Mouse (Mus musculus): ENCODE data around the gene Nxph1. TPM values are rescaled to one million over a fixed set of nuclear protein-coding genes. Genes with fewer than 3 reads are reported as not detected.

Nxph1 gene
- polyA plus RNA-seq, 1 experiment, result 0.07 TPM

GRCm38 (mm10) chr6:9027146-9027545 is 78.9 kb downstream of the Nxph1 start:
- 66% methylated on average over 4 of the region's 4 CpGs for WGBS
- Histone ChIP-seq H3K27me3 (ENCODE audit: control insufficient read depth, insufficient read depth, low read length) (no peaks in the 10 kb centered on the region), H3K4me3 (ENCODE audit: extremely low read depth, insufficient read depth, insufficient read length) (no peak overlapping the region), H3K27ac (ENCODE audit: insufficient read depth, low read length) (no peak overlapping the region), H3K4me1 (ENCODE audit: control insufficient read depth, insufficient read depth, insufficient read length) (no peaks in the 10 kb centered on the region), H3K36me3 (ENCODE audit: control insufficient read depth, insufficient read depth, low read length) (no peaks in the 10 kb centered on the region)
- DNase-seq (ENCODE audit: low read depth in 1 of 2, low spot score in 2 of 2), result no peak
- TF ChIP-seq POLR2A (IDR thresholded peaks at IDR 0.05; ENCODE audit: low read depth, low read length), result no peak
- TF ChIP-seq CTCF (IDR thresholded peaks at IDR 0.05; ENCODE audit: extremely low read depth, insufficient read depth, insufficient read length, insufficient replicate concordance), result no peak

GRCm38 (mm10) chr6:9028501-9028900 is 80.3 kb downstream of the Nxph1 start:
- Histone ChIP-seq H3K27ac (ENCODE audit: insufficient read depth, low read length) (no peak overlapping the region), H3K27me3 (ENCODE audit: control insufficient read depth, insufficient read depth, low read length) (no peaks in the 10 kb centered on the region), H3K4me3 (ENCODE audit: extremely low read depth, insufficient read depth, insufficient read length) (no peak overlapping the region), H3K4me1 (ENCODE audit: control insufficient read depth, insufficient read depth, insufficient read length) (no peaks in the 10 kb centered on the region), H3K36me3 (ENCODE audit: control insufficient read depth, insufficient read depth, low read length) (no peaks in the 10 kb centered on the region)
- DNase-seq (ENCODE audit: low read depth in 1 of 2, low spot score in 2 of 2), result no peak
- TF ChIP-seq POLR2A (IDR thresholded peaks at IDR 0.05; ENCODE audit: low read depth, low read length) (no peak), CTCF (IDR thresholded peaks at IDR 0.05; ENCODE audit: extremely low read depth, insufficient read depth, insufficient read length, insufficient replicate concordance) (no peak)
- 68% methylated on average over 1 of the region's 1 CpGs for WGBS

- Histone ChIP-seq H3K4me1 (ENCODE audit: control insufficient read depth, insufficient read depth, insufficient read length) (no peaks in the 10 kb centered on the region), H3K4me3 (ENCODE audit: extremely low read depth, insufficient read depth, insufficient read length) (no peak overlapping the region), H3K27me3 (ENCODE audit: control insufficient read depth, insufficient read depth, low read length) (no peaks in the 10 kb centered on the region), H3K36me3 (ENCODE audit: control insufficient read depth, insufficient read depth, low read length) (no peaks in the 10 kb centered on the region), H3K27ac (ENCODE audit: insufficient read depth, low read length) (no peak overlapping the region)
- TF ChIP-seq CTCF (IDR thresholded peaks at IDR 0.05; ENCODE audit: extremely low read depth, insufficient read depth, insufficient read length, insufficient replicate concordance) (no peak), POLR2A (IDR thresholded peaks at IDR 0.05; ENCODE audit: low read depth, low read length) (no peak)
- 90% methylated on average over 1 of the region's 1 CpGs for WGBS
- no peak for DNase-seq (ENCODE audit: low read depth in 1 of 2, low spot score in 2 of 2)
These were observed 91.1 kb downstream of the Nxph1 start for GRCm38 (mm10) chr6:9039286-9039685.

- Histone ChIP-seq H3K4me3 (ENCODE audit: extremely low read depth, insufficient read depth, insufficient read length) (no peak overlapping the region), H3K27ac (ENCODE audit: insufficient read depth, low read length) (no peak overlapping the region), H3K27me3 (ENCODE audit: control insufficient read depth, insufficient read depth, low read length) (no peaks in the 10 kb centered on the region), H3K36me3 (ENCODE audit: control insufficient read depth, insufficient read depth, low read length) (no peaks in the 10 kb centered on the region), H3K4me1 (ENCODE audit: control insufficient read depth, insufficient read depth, insufficient read length) (no peaks in the 10 kb centered on the region)
- WGBS, result 86% methylated on average over 3 of the region's 3 CpGs
- DNase-seq (ENCODE audit: low read depth in 1 of 2, low spot score in 2 of 2), result no peak
- TF ChIP-seq POLR2A (IDR thresholded peaks at IDR 0.05; ENCODE audit: low read depth, low read length) (no peak), CTCF (IDR thresholded peaks at IDR 0.05; ENCODE audit: extremely low read depth, insufficient read depth, insufficient read length, insufficient replicate concordance) (no peak)
These were observed 92.8 kb downstream of the Nxph1 start for GRCm38 (mm10) chr6:9040991-9041390.

GRCm38 (mm10) chr6:9042391-9042790 is 94.2 kb downstream of the Nxph1 start:
- WGBS, result 22% methylated on average over 1 of the region's 1 CpGs
- no peak for TF ChIP-seq POLR2A (IDR thresholded peaks at IDR 0.05; ENCODE audit: low read depth, low read length)
- no peak for TF ChIP-seq CTCF (IDR thresholded peaks at IDR 0.05; ENCODE audit: extremely low read depth, insufficient read depth, insufficient read length, insufficient replicate concordance)
- Histone ChIP-seq H3K4me1 (ENCODE audit: control insufficient read depth, insufficient read depth, insufficient read length) (no peaks in the 10 kb centered on the region), H3K27me3 (ENCODE audit: control insufficient read depth, insufficient read depth, low read length) (no peaks in the 10 kb centered on the region), H3K36me3 (ENCODE audit: control insufficient read depth, insufficient read depth, low read length) (no peaks in the 10 kb centered on the region), H3K27ac (ENCODE audit: insufficient read depth, low read length) (no peak overlapping the region), H3K4me3 (ENCODE audit: extremely low read depth, insufficient read depth, insufficient read length) (no peak overlapping the region)
- no peak for DNase-seq (ENCODE audit: low read depth in 1 of 2, low spot score in 2 of 2)

GRCm38 (mm10) chr6:9046815-9047214 is 98.6 kb downstream of the Nxph1 start:
- no peak for DNase-seq (ENCODE audit: low read depth in 1 of 2, low spot score in 2 of 2)
- Histone ChIP-seq H3K4me3 (ENCODE audit: extremely low read depth, insufficient read depth, insufficient read length) (no peak overlapping the region), H3K4me1 (ENCODE audit: control insufficient read depth, insufficient read depth, insufficient read length) (no peaks in the 10 kb centered on the region), H3K27me3 (ENCODE audit: control insufficient read depth, insufficient read depth, low read length) (no peaks in the 10 kb centered on the region), H3K36me3 (ENCODE audit: control insufficient read depth, insufficient read depth, low read length) (no peaks in the 10 kb centered on the region), H3K27ac (ENCODE audit: insufficient read depth, low read length) (no peak overlapping the region)
- no peak for TF ChIP-seq CTCF (IDR thresholded peaks at IDR 0.05; ENCODE audit: extremely low read depth, insufficient read depth, insufficient read length, insufficient replicate concordance)
- TF ChIP-seq POLR2A (IDR thresholded peaks at IDR 0.05; ENCODE audit: low read depth, low read length), result no peak
- 58% methylated on average over 2 of the region's 2 CpGs for WGBS

- no peak overlapping the region for H3K4me3 ChIP-seq (ENCODE audit: extremely low read depth, insufficient read depth, insufficient read length)
- no peaks in the 10 kb centered on the region for H3K4me1 ChIP-seq (ENCODE audit: control insufficient read depth, insufficient read depth, insufficient read length)
- no peak overlapping the region for H3K27ac ChIP-seq (ENCODE audit: insufficient read depth, low read length)
- 86% methylated on average over 4 of the region's 4 CpGs for WGBS
- TF ChIP-seq CTCF (IDR thresholded peaks at IDR 0.05; ENCODE audit: extremely low read depth, insufficient read depth, insufficient read length, insufficient replicate concordance) (no peak), POLR2A (IDR thresholded peaks at IDR 0.05; ENCODE audit: low read depth, low read length) (no peak)
- no peaks in the 10 kb centered on the region for H3K36me3 ChIP-seq (ENCODE audit: control insufficient read depth, insufficient read depth, low read length)
- no peaks in the 10 kb centered on the region for H3K27me3 ChIP-seq (ENCODE audit: control insufficient read depth, insufficient read depth, low read length)
- no peak for DNase-seq (ENCODE audit: low read depth in 1 of 2, low spot score in 2 of 2)
These were observed 113.3 kb downstream of the Nxph1 start for GRCm38 (mm10) chr6:9061261-9062105.

Data from spleen, adult 2 months (tissue).